Mouse (Mus musculus): ENCODE data around the gene Rin1. TPM values are rescaled to one million over a fixed set of nuclear protein-coding genes. Genes with fewer than 3 reads are reported as not detected.
"Not testable (repeated sequence)": the region's sequence is repeated elsewhere in the genome, so short reads cannot be mapped to it uniquely, and the experiment has no call there.

The Rin1 gene
- 0.03 and 0.13 TPM in 2 replicates for polyA plus RNA-seq (2012)

GRCm38 (mm10) chr19:5050047-5050905, at the start of gene Rin1:
TSS of gene Rin1 (plus strand) at chr19:5050481.
- TF ChIP-seq GATA1 (IDR thresholded peaks at IDR 0.05; ENCODE audit: low read length) (no peak), TAL1 (IDR thresholded peaks at IDR 0.05; ENCODE audit: low read length) (no peak)
- peaks cover 11% of the 10 kb centered on the region for H3K4me1 ChIP-seq (ENCODE audit: control insufficient read depth)
- H3K4me3 ChIP-seq (replicated peaks), result no peak within 1 kb of the TSS
- peaks cover 47% of the 10 kb centered on the region for H3K36me3 ChIP-seq (ENCODE audit: control insufficient read depth)
- peaks cover 47% of the 10 kb centered on the region for H3K27me3 ChIP-seq (ENCODE audit: control insufficient read depth)
- H3K9me3 ChIP-seq (ENCODE audit: control insufficient read depth, low read length), result no peaks in the 10 kb centered on the region

- H3K36me3 ChIP-seq (ENCODE audit: control insufficient read depth), result no peaks in the 10 kb centered on the region
- peaks cover 15% of the 10 kb centered on the region for H3K27me3 ChIP-seq (ENCODE audit: control insufficient read depth)
- H3K9me3 ChIP-seq (ENCODE audit: control insufficient read depth, low read length), result peaks cover 3% of the 10 kb centered on the region
- TF ChIP-seq GATA1 (IDR thresholded peaks at IDR 0.05; ENCODE audit: low read length) (no peak), TAL1 (IDR thresholded peaks at IDR 0.05; ENCODE audit: low read length) (no peak)
- peaks cover 4% of the 10 kb centered on the region for H3K4me1 ChIP-seq (ENCODE audit: control insufficient read depth)
- no peak overlapping the region for H3K4me3 ChIP-seq (replicated peaks)
Observed at GRCm38 (mm10) chr19:5001666-5002406, 48.4 kb upstream of the Rin1 start.

GRCm38 (mm10) chr19:5003644-5004043, 46.6 kb upstream of the Rin1 start:
- H3K9me3 ChIP-seq (ENCODE audit: control insufficient read depth, low read length); H3K36me3 ChIP-seq (ENCODE audit: control insufficient read depth); H3K4me3 ChIP-seq (replicated peaks); H3K4me1 ChIP-seq (ENCODE audit: control insufficient read depth): not testable (repeated sequence)
- peaks cover 10% of the 10 kb centered on the region for H3K27me3 ChIP-seq (ENCODE audit: control insufficient read depth)

GRCm38 (mm10) chr19:5004925-5005324, 45.4 kb upstream of the Rin1 start:
- Histone ChIP-seq H3K4me3 (replicated peaks) (no peak overlapping the region), H3K27me3 (ENCODE audit: control insufficient read depth) (peaks cover 10% of the 10 kb centered on the region), H3K9me3 (ENCODE audit: control insufficient read depth, low read length) (peaks cover 3% of the 10 kb centered on the region), H3K4me1 (ENCODE audit: control insufficient read depth) (peaks cover 4% of the 10 kb centered on the region), H3K36me3 (ENCODE audit: control insufficient read depth) (no peaks in the 10 kb centered on the region)
- TF ChIP-seq GATA1 (IDR thresholded peaks at IDR 0.05; ENCODE audit: low read length), result no peak
- TF ChIP-seq TAL1 (IDR thresholded peaks at IDR 0.05; ENCODE audit: low read length), result no peak

- no peak overlapping the region for H3K4me3 ChIP-seq (replicated peaks)
- no peaks in the 10 kb centered on the region for H3K9me3 ChIP-seq (ENCODE audit: control insufficient read depth, low read length)
- peaks cover 4% of the 10 kb centered on the region; the same call in 1 of the 2 replicates for H3K27me3 ChIP-seq (ENCODE audit: control insufficient read depth)
- TF ChIP-seq TAL1 (IDR thresholded peaks at IDR 0.05; ENCODE audit: low read length) (no peak), GATA1 (IDR thresholded peaks at IDR 0.05; ENCODE audit: low read length) (no peak)
- peaks cover 2% of the 10 kb centered on the region; the same call in 1 of the 2 replicates for H3K4me1 ChIP-seq (ENCODE audit: control insufficient read depth)
- no peaks in the 10 kb centered on the region for H3K36me3 ChIP-seq (ENCODE audit: control insufficient read depth)
Observed at GRCm38 (mm10) chr19:5013138-5013537, 37.1 kb upstream of the Rin1 start.

- H3K4me1 ChIP-seq (ENCODE audit: control insufficient read depth), result peaks cover 2% of the 10 kb centered on the region; the same call in 1 of the 2 replicates
- no peak for TF ChIP-seq TAL1 (IDR thresholded peaks at IDR 0.05; ENCODE audit: low read length)
- TF ChIP-seq GATA1 (IDR thresholded peaks at IDR 0.05; ENCODE audit: low read length), result no peak
- no peak overlapping the region for H3K4me3 ChIP-seq (replicated peaks)
- peaks cover 4% of the 10 kb centered on the region; the same call in 1 of the 2 replicates for H3K27me3 ChIP-seq (ENCODE audit: control insufficient read depth)
- no peaks in the 10 kb centered on the region for H3K36me3 ChIP-seq (ENCODE audit: control insufficient read depth)
- H3K9me3 ChIP-seq (ENCODE audit: control insufficient read depth, low read length), result no peaks in the 10 kb centered on the region
Observed at GRCm38 (mm10) chr19:5014961-5015398, 35.3 kb upstream of the Rin1 start.

GRCm38 (mm10) chr19:5016221-5016742, 34.0 kb upstream of the Rin1 start:
- Histone ChIP-seq H3K4me3 (replicated peaks) (no peak overlapping the region), H3K27me3 (ENCODE audit: control insufficient read depth) (peaks cover 4% of the 10 kb centered on the region; the same call in 1 of the 2 replicates), H3K9me3 (ENCODE audit: control insufficient read depth, low read length) (no peaks in the 10 kb centered on the region), H3K4me1 (ENCODE audit: control insufficient read depth) (peaks cover 2% of the 10 kb centered on the region; the same call in 1 of the 2 replicates), H3K36me3 (ENCODE audit: control insufficient read depth) (no peaks in the 10 kb centered on the region)
- TF ChIP-seq TAL1 (IDR thresholded peaks at IDR 0.05; ENCODE audit: low read length) (no peak), GATA1 (IDR thresholded peaks at IDR 0.05; ENCODE audit: low read length) (no peak)

GRCm38 (mm10) chr19:5016782-5017181, 33.5 kb upstream of the Rin1 start:
- TF ChIP-seq GATA1 (IDR thresholded peaks at IDR 0.05; ENCODE audit: low read length) (no peak), TAL1 (IDR thresholded peaks at IDR 0.05; ENCODE audit: low read length) (no peak)
- Histone ChIP-seq H3K9me3 (ENCODE audit: control insufficient read depth, low read length) (no peaks in the 10 kb centered on the region), H3K36me3 (ENCODE audit: control insufficient read depth) (no peaks in the 10 kb centered on the region), H3K4me3 (replicated peaks) (no peak overlapping the region), H3K4me1 (ENCODE audit: control insufficient read depth) (peaks cover 2% of the 10 kb centered on the region; the same call in 1 of the 2 replicates), H3K27me3 (ENCODE audit: control insufficient read depth) (peaks cover 4% of the 10 kb centered on the region; the same call in 1 of the 2 replicates)

GRCm38 (mm10) chr19:5017611-5018010, 32.7 kb upstream of the Rin1 start:
- Histone ChIP-seq H3K27me3 (ENCODE audit: control insufficient read depth) (peaks cover 4% of the 10 kb centered on the region; the same call in 1 of the 2 replicates), H3K4me3 (replicated peaks) (no peak overlapping the region), H3K36me3 (ENCODE audit: control insufficient read depth) (no peaks in the 10 kb centered on the region), H3K4me1 (ENCODE audit: control insufficient read depth) (peaks cover 2% of the 10 kb centered on the region; the same call in 1 of the 2 replicates), H3K9me3 (ENCODE audit: control insufficient read depth, low read length) (no peaks in the 10 kb centered on the region)
- TF ChIP-seq TAL1 (IDR thresholded peaks at IDR 0.05; ENCODE audit: low read length), result no peak
- no peak for TF ChIP-seq GATA1 (IDR thresholded peaks at IDR 0.05; ENCODE audit: low read length)
